Mouse (Mus musculus) yolk sac, embryonic 10.5 days (tissue): ENCODE data around the gene Ctnnd2.

Source experiments
- DNase-seq: peaks from one replicate; pipeline ENCODE4 v3.0.0-alpha.2; 2017; ENCODE audit warnings: low spot score

Ctnnd2 gene

GRCm38 (mm10) chr15:30719226-30719625 is 546.8 kb downstream of the Ctnnd2 start:
- no peak for DNase-seq

- DNase-seq = no peak
Measured at GRCm38 (mm10) chr15:30721098-30721497, 548.7 kb downstream of the Ctnnd2 start.

DNA sequence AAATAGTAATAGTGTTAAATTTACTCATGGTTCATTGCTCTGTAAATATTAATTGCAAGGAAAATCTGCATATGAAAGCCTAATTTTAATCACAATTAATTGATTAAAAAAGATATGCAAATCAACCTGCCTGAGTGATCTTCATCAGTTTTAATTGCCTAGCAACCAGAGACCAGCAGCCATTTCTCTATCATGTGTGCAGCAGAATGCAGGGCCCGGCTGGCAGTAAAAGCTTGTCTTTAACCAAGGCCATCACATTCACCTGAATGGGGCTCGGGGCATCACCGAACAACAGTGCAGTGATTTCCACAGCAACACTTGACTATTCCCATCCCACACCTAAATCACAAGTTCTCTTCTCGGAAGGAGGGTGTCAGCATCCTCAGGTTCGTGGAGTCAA is 553.7 kb downstream of the Ctnnd2 start:
- no peak for DNase-seq

DNA sequence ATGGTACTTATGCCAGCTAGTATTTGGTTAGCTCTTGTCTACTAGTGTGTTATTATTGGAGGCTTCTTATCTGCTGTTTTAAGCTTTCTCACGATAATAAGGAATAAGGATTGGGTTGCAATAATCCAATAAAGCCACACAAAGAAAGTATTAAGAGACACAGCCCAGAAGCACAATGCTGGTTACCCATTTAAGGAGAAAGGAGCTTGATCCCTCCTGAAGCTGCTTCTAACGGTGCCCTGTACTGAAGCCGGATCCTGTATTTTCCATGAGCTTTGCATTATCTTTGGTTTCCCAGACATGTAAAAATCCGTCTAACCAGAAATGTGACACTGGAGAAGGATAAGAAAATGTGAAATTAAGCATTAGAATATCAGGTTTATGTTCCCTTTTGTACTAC is 565.8 kb downstream of the Ctnnd2 start:
- no peak for DNase-seq

GRCm38 (mm10) chr15:30740728-30741127 is 568.3 kb downstream of the Ctnnd2 start:
- DNase-seq = peak; percentile 24

DNA sequence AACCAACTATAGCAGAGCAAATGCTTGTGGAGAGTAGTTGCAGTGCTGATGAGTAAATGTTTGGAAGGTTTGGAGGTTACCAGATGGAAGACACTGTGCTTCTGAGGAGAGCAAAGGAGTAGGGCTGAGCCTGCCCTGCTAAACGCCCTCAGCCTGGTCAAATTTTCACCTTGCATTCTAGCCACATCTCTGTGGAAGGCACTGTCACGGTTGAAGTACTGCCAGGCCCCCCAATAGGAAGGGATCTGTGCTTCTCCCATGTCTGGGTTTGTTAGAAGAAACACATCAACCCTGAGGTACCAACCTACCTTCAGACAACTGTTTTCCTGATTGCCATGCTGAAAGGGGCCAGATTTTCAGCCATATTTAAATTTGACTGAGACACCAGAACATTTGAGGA is 585.6 kb downstream of the Ctnnd2 start:
- DNase-seq = no peak

DNA sequence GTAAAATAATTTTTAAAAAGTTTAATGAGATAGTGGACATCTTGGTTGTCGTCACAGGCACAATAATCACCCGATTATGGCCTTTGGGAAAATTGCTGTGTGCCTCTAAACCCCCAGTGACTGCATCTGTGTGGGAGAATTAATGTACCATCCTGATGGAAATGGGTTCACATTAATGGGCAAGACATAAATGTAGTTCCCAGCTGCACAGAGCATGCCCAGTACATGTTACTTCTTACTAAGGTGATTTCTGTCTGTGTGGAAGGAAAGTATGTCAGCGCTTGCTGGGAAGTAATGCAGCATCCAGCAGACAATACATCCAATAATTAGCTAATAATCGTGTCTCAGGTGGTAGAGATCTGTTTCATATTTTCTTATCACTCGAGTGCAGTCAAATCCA is 589.8 kb downstream of the Ctnnd2 start:
- no peak for DNase-seq

DNA sequence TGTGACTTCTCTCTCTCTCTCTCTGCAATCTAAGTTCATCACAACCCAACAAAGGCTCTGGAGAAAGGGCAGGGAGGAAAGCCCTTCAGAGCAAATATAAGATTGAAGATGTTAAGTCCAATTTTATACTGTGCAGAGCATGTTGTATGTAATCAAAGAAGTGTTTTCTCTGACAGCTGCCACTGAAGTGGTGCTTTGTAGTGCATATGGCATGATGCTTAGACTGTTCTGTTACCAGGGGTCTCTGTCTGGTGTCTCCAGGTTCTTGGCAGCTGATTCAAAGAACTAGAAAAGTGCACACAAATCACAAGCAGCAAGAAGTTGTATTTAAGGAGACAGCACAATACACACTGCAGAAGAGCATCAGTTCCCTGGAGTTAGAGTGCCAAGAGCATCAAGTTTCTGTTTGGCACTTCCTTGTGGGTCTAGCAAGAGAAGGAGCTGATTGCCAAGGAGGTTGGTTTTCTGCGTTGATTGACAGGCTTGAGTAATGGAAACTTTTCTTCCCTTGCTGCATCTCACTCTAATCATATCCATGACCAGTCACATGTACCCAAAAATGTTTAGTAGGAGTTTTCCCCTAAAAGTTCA is 590.4 kb downstream of the Ctnnd2 start:
- DNase-seq = no peak

- no peak for DNase-seq
Measured at GRCm38 (mm10) chr15:30776931-30777330, 604.5 kb downstream of the Ctnnd2 start.

- no peak for DNase-seq
Measured at GRCm38 (mm10) chr15:30777801-30778200, 605.4 kb downstream of the Ctnnd2 start.

- no peak for DNase-seq
Measured at GRCm38 (mm10) chr15:30779903-30780302, 607.5 kb downstream of the Ctnnd2 start.

DNA sequence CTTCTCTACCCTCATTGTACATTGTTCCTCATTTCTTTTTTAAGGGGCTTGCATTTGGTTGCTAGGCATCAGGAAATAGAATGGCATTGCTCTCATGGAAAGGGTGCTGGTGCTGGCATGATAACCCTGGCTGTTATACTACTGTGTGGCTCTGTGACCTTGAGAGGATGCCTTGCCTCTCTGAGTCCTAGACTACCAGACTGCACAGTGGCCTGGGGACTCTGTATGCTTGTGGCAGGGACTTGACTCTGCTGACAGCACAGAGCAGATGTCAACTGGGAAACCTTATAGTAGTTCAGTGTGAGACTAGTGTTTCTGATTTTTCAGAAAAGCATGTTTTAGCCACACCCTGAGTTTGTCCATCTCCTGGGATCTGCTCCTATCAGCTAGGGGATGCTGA is 608.6 kb downstream of the Ctnnd2 start:
- DNase-seq = no peak

- no peak for DNase-seq
Measured at GRCm38 (mm10) chr15:30785706-30786320, 613.4 kb downstream of the Ctnnd2 start.

DNA sequence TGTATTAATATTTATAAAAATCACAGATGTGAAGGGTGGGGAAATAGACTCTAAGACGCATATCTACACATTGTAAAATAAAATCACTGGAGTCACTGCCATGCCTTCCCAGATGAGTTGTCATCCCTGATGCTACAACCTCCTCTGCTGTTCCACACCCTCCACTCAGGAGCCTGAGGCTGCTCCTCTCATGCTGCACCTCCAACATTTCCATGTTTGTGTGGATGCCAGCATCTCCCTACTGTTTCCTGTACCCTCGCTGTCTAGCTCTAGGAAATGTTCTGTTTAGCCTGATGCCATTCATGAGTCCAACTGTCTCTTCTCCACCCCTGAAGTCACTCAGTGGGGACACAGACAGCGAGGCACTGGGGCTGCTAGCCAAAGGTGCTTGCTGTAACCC is 620.9 kb downstream of the Ctnnd2 start:
- no peak for DNase-seq

GRCm38 (mm10) chr15:30795723-30796122 is 623.3 kb downstream of the Ctnnd2 start:
- DNase-seq = no peak

- no peak for DNase-seq
Measured at GRCm38 (mm10) chr15:30827424-30828263, 655.3 kb downstream of the Ctnnd2 start.

GRCm38 (mm10) chr15:30857277-30858176 is 685.1 kb downstream of the Ctnnd2 start:
- DNase-seq = no peak

GRCm38 (mm10) chr15:30867429-30867828 is 695.0 kb downstream of the Ctnnd2 start:
- DNase-seq = no peak

DNA sequence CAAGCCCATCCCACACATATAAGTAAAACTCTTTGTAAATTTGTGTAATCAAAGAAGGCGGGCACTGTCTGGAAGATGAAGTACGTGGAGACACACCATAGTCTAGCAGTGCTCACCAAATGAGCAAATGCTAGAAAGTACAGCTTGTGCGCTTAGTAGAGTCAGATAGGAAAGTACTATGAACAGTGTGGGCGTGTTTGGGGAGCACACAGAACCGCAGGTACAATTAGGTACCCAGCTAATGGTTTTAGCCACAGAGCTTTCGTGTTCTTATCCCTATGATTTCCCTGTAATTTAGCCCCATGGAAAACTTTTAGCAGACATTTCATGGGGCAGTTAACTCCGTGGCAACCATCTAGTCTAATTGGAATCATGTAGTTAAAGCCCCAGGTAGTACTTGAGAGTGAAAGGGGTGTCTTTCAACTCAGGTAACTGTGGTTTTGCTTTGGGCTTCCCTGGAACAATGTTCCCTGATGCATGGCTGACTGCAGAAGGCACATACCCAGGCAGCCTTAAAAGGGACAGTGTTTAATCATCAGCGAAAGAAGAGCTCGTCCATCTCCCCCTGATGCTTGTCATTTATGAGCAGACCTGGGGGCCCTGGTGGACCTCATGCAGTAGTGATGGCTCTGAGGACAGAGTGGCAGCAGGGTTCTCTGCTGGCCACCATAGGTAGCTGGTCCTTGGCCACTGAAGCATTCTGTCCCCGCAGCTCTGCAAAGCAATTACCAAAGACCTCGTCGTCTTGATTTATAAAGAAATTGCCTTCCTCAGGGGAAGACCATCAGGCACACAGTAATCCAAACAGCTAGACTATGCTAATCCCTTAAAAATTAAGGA is 697.5 kb downstream of the Ctnnd2 start:
- no peak for DNase-seq

- DNase-seq = no peak
Measured at GRCm38 (mm10) chr15:30875523-30875922, 703.1 kb downstream of the Ctnnd2 start.

- DNase-seq = no peak
Measured at GRCm38 (mm10) chr15:30884692-30885334, 712.4 kb downstream of the Ctnnd2 start.
